Mouse (Mus musculus): ENCODE measurements around the gene Isx.

Gene Isx

GRCm38 (mm10) chr8:74872940-74873339 lies at the start of gene Isx:
Gene Isx, plus strand, starts transcription at chr8:74873173.
- no peak for DNase-seq

GRCm38 (mm10) chr8:74827689-74828088 lies 45.3 kb upstream of the Isx start:
- DNase-seq = no peak

GRCm38 (mm10) chr8:74831322-74831721 lies 41.7 kb upstream of the Isx start:
- no peak for DNase-seq

DNA sequence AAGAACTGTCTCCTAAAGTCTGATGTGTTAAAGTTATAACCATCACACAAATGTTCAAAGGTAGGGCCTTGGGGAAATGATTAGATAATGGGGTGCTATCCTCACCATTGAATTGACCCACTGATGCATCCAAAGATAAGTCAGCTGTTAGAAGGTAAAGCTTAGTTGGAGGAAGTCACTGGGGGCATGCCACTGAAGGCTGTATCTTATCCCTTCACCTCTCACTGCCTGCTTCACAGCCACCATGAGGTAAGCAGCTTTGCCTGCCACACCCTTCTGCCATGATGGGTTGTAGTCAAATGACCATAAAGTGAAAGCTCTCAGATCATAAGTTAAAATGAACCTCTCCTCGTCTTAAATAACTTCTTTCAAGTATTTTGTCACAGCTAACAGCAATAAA lies 38.7 kb upstream of the Isx start:
- no peak for DNase-seq

GRCm38 (mm10) chr8:74847376-74848048 lies 25.5 kb upstream of the Isx start:
- DNase-seq = no peak

- no peak for DNase-seq
These were observed 24.3 kb upstream of the Isx start for GRCm38 (mm10) chr8:74848707-74849106.

GRCm38 (mm10) chr8:74850971-74851370 lies 22.0 kb upstream of the Isx start:
- DNase-seq = no peak

- no peak for DNase-seq
These were observed 21.1 kb upstream of the Isx start for GRCm38 (mm10) chr8:74851837-74852236.

DNA sequence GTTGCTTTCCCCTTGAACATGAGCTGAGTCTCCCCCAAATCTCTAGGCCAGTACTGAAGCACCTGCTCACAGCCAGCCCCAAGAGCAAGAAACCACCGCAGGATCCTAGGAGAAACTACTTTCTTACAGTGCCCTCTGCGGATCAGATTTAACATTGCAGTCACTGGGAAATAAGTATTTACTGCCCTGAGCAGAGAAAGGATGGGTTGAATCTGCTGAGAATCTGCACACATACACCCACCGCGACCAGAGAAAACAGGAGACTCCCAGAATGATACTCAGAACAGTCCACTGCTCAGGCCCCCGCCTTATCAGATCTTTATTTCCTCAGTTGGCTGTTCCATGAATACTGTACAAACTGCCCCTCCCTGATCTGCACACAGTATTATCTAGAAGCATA lies 19.5 kb upstream of the Isx start:
- DNase-seq = no peak

- DNase-seq = no peak
These were observed 18.2 kb upstream of the Isx start for GRCm38 (mm10) chr8:74854786-74855185.

DNA sequence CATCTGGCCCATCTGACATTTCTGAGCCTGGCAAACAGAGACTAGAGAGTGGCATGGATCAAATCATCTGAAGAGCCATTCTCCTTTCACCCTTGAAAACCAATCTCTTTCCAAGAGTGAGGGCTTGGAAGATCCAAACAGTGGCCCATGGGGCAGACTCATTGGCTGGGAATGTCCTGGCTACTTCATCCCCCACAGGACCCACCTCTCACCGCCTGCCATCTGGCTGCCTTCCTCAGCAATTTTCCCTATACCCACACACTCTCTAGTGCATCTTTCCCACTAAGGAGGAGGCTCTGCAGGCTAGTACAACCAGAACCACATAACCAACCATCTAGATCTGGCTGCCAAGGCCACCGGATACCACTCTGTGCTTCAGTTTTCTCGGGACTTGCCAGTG lies 17.6 kb upstream of the Isx start:
- DNase-seq = no peak

GRCm38 (mm10) chr8:74859241-74859640 lies 13.7 kb upstream of the Isx start:
- no peak for DNase-seq

GRCm38 (mm10) chr8:74860449-74860848 lies 12.5 kb upstream of the Isx start:
- no peak for DNase-seq

GRCm38 (mm10) chr8:74862598-74862997 lies 10.4 kb upstream of the Isx start:
- no peak for DNase-seq

GRCm38 (mm10) chr8:74870346-74870949 lies 2.5 kb upstream of the Isx start:
- no peak for DNase-seq

DNA sequence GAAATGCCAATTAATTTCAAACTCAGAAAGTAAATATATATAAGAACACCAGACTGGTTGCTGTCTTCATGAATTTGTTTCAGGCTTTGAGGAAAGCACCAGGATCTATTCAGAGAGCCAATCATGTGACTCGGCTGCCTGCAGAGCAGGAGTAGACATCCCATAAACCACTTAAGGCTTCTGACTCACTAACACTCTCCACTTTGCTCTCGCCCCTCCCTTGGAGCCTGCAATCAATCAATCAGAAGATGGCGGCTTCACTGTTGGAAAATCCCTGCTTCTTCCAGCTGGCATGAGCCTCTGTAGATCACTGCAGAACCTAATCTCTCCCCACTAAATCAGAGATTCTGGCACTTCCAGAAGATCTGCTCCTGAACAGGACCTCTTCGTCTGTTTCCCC lies 1.3 kb upstream of the Isx start:
- DNase-seq = no peak

DNA sequence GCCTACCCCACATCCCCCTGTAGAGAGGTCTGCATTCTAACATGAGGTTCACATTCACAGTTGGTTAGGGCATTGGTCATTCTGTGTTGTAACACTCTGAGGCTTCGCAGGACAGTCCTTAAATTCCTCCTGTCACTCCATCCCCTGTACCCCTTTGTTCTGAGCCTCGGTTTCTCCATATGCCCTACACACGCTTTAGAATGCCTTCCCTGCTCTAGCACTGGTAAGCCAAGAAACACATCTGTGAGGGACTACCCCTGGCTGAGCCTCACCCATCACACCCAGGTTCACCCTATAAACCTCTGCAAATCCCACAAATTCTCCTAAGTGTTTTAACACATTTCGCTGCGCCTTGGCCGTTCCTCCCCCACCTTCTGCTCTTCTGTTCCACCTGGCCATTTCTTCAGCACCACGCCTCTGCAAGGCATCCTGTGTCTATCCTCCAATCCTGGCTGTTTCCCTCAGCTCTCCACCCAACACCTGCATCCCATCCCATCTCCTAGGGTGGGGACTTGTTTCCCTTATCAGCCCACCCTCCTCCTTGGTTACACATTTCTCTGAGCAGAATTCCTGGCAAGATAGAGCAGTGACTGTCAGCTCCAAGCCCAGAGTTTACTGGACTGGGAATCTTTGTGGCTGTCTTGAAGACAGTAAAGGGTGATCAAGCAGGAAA lies 686 bp upstream of the Isx start:
- DNase-seq = no peak

GRCm38 (mm10) chr8:74874565-74874964 lies 1.6 kb downstream of the Isx start:
- DNase-seq = no peak

DNA sequence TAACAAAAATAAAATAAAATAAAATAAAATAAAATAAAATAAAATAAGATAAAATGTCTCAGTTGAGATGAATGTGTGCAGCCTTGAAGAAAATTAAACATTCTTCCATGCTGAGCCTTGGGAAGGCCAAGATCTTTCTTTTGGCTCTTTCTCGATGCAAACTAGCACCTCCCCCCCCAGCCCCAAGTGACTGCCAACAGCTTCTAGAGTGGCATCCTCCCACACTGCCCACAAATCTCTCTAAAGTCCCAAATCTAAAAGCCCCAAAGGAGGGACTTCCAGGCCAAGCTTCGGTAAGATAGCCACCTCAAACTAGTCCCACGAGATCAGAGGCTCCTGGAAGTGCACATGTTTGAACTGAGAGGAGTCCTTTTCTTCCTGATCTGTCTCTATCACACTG lies 5.7 kb downstream of the Isx start:
- DNase-seq = no peak

DNA sequence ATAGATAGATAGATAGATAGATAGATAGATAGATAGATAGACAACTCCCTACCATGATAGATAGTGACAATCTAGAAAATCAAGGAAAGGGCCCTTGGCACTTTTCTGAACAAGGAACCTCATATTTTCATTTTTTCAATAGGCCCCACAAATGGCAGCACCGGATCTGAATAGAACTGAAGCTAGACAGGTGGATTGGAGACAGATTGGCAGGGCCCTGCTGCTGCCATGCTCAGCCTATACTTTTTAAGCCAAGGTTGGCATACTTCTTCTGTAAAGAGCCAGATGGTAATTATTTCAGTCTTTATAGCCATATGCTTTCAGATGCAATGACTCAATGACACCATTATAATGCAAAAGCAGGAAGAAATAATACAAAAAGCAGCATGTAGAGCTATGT lies 15.8 kb downstream of the Isx start:
- peak; percentile 66 for DNase-seq

- peak; percentile 32 for DNase-seq
These were observed 18.1 kb downstream of the Isx start for GRCm38 (mm10) chr8:74891030-74891429.

DNA sequence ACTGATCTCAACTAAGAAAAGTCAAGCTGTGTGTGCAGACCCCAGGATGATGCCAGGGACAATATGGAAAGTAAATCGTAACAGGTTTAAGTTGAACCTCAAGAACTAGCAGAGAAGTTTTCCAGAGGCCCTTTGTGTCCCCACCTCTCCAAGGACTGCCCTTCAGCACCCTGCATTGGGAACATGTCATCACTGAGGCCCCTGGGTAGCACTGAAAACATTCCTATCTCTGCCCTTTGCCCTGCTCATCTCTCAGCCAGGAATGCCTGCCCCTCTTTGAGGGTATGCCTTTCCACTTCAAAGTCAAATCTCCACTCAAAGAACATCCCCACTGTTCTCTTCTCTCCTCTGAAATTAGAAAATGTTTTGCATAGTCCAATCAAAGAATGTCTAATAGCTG lies 23.3 kb downstream of the Isx start:
- no peak for DNase-seq

GRCm38 (mm10) chr8:74897315-74897714 lies 24.3 kb downstream of the Isx start:
- DNase-seq = no peak

GRCm38 (mm10) chr8:74899796-74900195 lies 26.8 kb downstream of the Isx start:
- DNase-seq = no peak

DNA sequence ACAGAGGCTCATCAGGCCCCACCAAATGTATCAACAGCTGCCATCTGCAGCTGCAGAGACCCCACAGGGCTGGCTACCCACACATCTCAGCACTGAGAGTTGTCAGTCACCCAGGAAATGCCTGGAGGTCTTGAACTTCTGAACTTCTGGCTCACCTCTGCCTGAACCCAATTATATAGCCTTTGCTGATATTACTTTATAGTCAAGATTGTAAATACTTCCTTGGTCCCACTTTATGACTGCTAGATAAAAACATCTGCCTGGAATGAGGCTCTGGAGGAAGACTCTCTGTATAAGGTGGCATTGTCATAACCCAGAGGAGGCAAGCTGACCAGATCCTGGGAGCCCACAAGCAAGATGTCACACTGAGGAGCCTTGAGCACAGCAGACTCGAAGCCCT lies 28.8 kb downstream of the Isx start:
- no peak for DNase-seq
